Mouse (Mus musculus) forelimb bud, embryonic 11.5 days (tissue): ENCODE data around the gene Abcb4.
"Not testable (repeated sequence)": the region's sequence is repeated elsewhere in the genome, so short reads cannot be mapped to it uniquely, and the experiment has no call there.

Experiments
- DNase-seq: peaks from one replicate; pipeline ENCODE4 v3.0.0-alpha.2; 2012; ENCODE audit warnings: low read depth, low spot score

Abcb4 gene

DNA sequence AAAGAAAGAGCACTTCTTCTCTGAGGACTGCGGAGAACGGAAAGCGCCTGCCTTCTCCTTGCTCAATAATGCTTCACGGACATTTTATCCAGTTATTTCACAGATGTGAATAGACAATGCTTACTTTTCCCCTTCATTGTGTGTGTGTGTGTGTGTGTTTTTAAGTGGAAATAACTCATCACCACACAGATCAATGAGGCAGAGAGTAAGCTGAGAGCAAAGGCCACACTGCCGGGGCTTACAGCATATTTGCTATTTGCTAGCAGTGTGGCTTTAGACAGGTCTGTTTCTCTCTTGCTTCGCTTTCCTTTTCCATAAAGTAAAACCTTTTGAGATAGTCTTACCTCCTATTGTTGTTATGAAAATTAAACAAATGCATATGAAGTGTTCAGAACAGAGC lies 11.0 kb downstream of the Abcb4 start:
- no peak for DNase-seq

DNA sequence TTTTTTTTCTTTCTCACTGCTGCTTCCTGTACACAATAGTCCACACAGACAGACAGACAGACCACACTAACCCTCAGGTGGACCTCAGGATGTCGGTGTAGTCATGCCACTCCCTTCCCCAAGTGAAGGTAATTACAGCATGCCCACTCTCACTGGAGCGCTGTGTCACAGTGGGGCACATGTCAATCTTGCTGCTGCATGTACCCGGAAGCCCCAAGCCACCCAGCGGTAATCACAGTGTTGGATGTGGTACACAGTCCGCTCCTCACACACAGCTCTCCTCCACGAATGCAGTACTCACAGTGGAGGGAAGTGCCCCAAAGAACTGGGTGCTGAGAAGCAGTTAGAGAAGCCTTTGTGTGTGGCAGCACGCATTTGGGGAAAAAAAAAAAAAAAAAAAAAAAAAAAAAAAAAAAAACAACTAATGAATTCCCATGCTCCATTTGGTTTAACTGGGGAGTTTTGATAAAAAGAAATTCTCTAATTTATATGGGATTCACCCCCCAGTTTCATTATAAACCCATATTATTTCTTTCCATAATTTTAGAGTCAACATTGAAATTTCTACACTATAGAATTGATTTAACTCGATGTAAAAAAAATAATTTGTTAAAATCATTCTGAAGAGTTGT lies 18.2 kb downstream of the Abcb4 start:
- no peak for DNase-seq

DNA sequence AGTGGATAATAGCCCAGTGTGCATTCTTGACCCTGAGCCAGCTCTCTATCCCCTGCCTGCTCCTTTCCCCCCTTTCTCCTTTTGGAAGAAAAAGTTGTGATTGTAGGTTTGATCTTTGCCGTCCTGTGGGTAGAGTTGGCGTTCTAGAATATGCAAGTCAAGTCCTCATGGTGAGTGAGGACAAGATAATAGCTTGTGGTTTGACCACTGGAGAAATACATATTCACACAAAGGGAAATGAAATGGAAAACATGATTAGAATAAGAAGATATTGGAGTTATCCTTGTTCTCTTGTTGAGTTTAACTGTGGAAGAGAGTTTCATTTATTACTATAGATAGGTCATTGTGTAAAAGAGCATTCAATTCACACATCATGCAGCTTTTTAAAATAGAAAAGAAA lies 22.9 kb downstream of the Abcb4 start:
- DNase-seq = no peak

DNA sequence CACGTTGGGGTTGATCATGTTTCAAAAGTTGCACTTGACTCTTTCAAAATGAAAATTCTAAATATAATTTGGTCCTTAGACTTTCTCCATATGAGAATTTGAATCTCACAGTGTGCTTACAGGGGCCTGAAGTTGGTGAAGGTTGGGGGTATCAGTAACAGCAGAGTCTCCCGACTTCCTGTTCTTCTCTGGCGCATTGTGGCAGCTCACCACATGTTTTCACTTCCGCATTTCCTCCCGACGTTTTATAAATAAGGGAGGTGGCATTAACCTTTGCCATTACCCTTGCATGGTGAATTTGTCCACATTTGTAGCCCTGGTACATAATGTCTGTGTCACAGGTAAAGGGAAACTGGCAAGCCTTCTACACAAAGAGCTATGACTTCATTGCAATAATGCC lies 23.6 kb downstream of the Abcb4 start:
- no peak for DNase-seq

DNA sequence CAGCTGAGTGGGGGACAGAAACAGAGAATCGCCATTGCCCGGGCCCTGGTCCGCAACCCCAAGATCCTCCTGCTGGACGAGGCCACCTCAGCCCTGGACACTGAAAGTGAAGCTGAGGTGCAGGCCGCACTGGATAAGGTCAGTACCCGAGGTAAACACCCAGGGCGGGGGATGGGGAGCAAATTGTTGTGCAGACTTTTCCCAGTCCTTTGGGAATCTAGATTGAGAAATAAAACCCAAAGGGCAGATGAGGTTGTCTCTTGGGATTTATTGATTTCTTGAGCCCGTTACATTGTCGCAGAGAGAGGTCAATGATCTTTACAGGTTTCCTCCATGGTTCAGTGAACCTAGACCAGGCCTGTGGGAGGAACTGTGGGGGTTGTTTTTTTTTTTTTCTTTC lies 34.9 kb downstream of the Abcb4 start:
- DNase-seq = no peak

DNA sequence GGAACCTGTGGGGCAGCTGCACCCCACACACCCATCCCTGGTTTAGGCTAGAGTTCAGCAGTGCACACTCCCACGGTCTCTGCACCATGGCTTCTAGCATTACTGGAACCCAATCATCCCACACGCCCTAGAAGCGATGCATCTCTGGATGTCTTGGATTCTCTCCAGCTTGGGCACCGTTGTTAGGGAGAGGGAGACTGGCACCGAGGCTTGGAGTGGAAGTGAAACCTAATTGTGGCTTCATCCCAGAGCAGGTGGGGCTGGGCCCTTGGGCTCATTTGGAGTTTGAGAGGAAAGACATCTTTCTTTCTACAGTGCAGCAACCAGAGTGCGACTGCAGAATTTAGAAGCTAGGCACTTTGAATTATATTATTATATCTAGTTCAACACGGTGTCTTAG lies 44.4 kb downstream of the Abcb4 start:
- DNase-seq = no peak

DNA sequence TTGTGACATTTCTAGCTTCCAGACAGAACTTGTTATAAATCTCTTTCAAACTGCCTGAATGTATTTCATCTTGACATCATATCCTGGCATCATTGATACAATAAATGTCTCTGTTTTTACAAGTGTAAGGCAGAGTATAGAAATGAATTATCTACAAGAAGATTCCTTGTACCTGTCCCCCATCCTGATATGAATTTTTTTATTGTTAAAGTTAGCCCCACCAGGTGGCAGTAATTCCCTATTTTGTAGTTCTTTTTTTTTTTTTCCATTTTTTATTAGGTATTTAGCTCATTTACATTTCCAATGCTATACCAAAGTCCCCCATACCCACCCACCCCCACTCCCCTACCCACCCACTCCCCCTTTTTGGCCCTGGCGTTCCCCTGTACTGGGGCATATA lies 47.7 kb downstream of the Abcb4 start:
- not testable (repeated sequence) for DNase-seq

DNA sequence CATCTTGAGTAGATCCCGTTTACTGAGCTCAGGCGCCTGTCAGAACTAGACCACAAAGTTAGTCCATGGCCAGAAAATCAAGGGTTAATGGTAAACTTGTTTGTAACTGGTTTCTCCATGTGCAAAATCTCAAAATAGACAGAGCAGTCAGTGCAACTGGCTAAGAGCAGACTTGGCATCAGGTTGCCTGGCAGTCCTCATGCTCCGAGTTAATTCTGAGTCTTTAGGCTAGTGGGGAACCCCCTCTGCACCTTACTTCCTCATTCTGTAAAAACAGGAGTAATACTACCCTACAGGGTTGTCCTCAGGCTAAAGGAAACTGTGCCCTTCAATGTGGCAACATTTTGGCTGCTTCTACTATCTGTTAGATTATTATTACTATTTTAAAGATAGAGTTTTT lies 50.3 kb downstream of the Abcb4 start:
- no peak for DNase-seq

DNA sequence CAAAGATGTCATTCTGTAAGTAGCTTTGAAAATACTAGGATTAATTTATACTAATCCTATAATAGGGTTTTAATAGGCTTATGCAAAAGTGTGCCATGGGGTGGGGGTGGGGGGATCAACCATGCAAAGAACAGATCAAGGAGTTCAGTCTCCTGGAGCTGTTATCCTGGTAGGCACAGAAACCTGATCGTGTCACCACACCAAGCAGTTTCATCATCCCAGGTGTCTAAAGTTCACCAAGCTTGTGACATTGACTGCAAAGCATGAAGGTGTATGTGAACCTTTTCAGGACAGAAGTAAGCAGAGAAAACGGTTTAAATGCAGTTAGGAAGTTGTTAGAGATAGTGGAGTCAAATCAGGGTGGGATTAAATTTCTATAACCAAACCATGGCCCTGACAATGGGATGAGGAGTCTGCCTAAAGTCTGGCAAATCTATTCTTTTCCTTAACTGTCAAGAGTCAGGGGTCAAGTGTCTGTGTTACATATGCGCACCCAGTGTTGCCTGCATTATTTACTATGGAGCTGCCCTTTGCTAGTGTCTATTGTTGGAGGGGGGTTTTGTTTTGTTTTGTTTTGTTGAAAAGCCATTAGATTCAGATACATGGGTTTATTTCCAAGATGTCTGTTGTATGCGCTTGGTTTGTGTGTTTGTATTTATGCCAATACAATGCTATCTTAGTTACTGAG lies 54.0 kb downstream of the Abcb4 start:
- DNase-seq = no peak

DNA sequence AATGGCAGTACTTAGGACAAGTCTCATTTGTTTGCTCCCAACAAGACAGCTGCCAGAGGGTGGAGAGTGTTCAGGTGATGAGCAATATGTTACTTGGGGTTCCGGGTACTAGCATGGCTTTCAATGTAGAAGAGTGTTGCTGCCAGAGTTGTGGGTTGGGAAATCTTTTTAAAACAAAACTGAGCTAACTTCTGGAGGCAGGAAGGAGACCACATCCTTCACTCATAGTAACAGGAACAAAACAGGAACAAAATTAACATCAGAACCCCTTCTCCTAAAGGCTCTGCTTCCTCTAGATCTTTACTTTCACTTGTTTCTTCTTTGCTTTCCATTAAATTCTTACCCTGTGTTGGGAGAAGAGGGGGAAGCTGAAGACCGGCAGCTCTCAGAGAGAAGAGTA lies 60.1 kb downstream of the Abcb4 start:
- DNase-seq = no peak

DNA sequence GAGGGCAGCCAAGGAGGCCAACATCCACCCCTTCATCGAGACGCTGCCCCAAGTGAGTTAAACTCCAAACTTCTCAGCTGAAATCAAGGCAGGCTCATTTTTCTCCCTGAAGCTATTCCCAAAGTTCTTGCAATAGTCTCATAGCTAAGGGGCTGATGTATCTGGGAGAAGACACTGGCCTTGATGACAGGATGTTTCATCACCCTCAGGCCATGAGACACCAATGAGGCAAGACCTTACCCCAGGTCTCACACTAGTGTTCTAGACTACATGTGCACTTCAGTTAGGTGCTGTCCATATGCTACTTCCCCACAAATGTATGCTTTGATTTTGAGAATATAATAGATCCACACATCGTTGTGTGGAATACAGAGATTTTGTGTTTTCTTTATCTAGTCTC lies 62.0 kb downstream of the Abcb4 start:
- no peak for DNase-seq

DNA sequence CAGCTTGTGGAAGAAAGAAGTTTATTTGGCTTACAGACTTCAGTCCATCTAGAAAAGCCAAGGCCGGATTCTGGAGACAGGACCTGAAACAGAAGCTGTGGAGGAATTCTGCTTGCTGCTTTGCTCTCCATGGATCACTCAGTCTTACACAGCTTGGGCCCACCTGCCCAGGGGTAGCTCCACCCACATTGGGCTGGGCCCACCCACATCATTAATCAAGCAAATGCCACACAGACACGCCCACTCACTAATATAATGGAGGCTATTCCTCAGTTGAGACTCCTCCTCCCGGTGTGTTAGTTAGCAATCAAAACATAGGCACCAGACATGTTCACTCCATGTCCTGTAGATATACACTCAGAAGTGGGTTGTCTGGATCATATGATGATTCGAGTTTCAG lies 67.0 kb downstream of the Abcb4 start:
- DNase-seq = no peak

DNA sequence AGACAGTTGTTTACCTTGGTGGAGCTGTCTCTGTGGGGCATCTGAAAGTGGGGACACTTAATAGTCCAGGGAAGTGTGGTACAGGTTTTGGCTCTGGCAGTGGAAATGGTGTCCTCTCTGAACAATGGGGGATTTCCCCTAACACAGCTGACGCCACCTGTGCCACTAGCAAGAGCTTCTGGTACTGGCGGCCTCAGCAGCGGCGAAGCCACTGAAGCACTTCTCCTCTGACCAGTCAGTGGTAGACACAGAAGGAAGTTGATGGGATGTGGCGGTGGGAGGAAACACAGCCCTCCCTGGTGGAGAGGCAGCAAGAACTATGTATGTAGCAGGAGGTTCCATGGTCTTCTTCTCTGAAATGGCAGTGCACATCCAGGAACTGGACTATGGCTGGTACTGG lies 71.0 kb downstream of the Abcb4 start:
- no peak for DNase-seq

DNA sequence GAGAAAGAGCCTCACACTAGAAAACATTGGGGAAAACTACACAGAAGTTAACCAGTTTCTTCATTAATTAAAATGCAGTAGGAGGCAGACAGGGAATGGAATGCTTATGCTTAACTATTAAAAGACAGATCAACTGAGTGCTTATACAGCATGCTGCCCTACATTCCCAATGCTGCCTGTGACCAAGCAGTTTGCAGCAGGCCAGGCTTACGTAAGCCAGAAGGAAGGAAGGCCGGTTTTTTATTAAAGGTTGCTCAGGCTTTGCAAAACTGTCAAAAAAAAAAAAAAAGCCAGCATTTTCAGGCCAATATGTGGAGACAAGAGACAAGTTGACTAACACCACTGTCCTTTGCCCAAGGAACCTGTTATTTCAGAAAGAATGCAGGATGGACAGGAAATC lies 77.2 kb downstream of the Abcb4 start:
- DNase-seq = no peak

DNA sequence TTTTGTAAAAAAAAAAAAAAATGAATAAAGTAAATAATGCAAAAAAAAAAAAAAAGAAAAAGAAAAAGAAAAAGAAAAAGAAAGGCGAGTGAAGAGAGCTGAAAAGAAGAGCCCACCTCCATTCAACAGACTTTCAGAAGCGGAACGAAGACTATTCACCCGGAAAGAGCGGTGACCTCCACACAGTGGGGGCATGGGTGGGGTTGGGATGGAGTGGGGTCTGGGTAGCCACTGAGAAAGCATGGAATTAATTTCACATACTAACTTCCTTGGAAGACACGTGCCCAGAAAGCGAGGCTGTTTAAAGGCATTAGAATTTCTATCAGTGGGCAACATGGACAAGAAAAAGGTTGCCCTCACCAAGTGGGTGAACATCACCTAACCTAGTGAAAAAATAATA lies 78.8 kb downstream of the Abcb4 start:
- DNase-seq = no peak

DNA sequence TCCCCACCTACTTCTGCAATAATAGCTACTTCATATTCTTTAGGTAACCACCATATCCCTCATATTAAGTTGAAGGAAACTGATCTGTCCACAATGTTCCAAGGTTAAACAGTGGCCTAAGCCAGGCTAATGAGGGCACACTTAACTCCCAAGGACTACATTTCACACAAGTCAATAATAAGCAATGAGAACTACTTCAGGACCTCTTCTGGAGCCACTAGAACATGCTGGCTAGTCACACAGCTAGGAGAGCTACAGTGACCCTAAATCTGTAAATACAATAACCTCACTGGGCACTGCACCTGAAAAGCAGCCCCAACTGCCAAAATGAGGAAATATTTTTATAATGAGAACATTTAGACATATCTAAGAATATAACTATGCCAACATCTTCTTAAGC lies 81.2 kb downstream of the Abcb4 start:
- DNase-seq = no peak

DNA sequence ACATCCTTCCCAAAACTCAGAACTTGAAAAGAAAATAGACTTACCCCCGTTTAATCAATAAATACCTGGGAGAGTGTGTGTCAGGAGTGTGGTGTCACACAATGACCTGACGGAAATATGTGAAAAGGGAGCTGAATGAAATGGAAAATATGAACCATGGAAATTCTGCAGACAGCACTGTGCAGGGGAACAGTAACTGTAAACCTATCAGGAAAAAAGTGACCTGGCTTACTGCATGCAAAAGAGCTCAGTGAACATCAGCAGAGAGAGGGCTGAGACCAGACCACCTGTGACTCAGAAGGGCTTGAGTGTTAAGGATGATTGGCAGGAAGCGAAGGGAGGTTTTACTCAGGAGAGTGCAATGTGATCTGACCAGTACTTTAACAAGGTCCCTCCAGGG lies 92.0 kb downstream of the Abcb4 start:
- DNase-seq = no peak

DNA sequence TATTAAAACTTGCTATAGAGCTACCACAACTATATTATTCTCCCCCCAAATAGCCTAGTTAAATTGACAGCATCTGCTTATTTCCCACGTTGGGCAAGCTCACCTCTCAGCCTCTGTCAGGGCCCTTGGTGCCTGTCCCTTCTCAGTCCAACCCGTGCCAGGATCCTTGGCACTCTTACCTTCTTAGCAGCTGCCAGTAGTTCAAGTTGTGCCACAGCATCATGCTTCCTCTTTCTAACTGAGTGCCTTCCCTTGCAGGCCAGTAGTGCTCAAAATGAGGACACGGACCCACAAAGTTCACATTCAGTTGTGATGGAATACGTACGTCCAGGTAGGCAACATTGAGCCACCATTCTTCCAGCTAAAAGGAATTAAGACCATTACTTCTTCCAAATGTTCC lies 94.4 kb downstream of the Abcb4 start:
- no peak for DNase-seq

DNA sequence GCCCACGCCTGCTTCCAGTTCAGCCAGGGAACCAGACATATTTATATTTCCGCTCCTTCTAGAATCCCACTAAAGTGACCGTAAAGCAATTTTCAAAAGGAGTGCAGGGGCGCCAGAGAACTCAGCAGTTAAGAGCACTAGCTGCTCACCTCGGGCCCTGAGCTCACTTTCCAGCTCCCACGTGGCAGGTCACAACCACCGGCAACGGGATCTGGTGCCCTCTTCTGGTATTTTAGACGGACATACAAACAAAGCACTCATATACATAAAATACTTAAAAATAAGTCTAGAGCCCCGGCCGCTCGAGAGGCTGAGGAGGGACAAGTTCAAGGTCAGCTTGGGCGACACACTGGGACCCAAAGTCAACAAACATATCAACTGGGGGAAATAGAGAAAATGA lies 97.0 kb downstream of the Abcb4 start:
- no peak for DNase-seq

DNA sequence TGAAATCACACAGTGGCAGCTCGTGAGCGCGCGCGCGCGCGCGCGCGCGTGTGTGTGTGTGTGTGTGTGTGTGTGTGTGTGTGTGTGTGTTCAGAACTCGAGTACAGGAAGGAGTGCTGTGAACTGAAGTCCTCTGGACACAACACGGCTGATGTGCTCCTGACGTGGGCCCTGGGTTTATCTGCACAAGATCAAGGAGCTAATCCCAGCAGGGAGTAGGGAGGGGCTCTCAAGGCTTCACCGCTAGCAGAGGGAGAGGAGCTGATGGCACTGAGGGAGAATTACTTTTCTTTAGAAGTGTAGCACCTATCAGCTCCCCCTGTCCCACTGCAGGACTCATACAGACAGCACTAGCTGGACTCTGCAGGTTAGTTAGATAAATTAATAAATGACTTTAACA lies 98.1 kb downstream of the Abcb4 start:
- DNase-seq = no peak

DNA sequence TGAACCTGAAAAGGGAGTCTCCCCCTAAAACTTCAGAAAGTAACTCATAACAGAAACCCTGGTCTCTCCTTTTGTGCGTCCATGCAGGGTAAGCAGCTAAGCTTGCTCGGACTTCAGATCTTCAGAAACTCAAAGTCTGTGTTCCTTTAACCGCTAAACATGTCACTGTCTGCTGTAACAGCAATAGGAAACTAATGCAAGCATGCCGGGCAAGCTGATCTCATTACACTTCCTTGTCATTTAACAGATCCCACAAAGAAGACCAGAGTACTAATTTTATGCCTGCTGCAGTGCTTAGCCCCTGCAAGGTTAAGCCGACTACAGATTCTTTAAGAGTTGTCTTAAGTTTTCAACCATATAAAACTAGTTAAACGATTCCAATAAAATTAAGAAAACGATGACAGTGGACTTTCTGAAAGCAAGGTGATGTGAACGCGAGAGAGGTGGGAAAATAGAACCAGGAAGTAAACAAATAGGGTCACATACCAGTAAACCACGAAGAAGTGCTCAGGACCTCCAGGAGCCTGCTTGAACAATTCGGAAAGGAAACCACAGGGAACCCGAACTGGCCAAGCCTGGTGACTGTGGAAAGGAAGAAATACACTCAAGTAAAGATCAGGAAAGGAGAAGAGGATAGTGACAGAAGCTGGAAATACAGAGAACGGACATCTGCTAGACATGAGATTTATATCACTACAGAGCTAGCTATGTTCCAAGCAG lies 102.6 kb downstream of the Abcb4 start:
- DNase-seq = no peak

DNA sequence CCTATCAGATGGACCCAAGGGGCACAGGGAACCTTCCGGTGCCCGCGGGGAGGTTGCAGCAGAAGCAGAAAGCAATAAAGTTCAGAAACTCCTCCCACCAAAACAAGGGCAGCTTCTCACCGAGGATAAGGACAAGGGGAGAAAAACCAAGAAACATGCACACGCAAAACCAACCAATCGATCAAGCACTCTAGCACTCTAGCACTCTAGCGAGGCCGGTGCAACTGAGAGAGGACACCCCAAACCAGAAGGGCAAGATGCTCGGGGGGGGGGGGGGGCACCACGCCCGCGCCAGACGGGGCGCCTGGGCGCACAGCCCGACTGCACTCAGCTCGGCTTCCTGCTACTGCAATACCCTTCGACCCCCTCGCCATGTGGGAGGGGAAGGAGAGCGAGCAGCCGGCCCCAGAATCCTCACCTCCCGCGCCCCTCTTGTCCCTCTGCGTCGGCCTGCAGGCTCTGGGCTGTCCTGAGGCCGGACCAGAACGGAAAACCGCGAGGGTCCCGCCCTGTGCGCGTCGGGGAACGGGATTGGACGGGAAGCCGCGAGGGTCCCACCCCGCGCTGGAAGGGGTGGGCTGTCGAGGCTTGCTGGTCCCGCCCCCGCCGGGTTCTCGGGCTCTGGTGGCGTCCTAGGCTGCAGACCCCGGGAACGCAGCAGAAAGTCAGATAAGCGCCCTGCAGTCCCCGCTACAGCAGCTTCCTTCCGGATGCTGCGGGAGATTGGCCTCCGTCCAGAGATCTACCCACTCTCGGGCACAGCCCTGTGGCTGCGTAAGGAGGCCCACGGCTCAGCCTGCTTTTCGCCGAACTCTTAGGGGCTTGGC lies 103.4 kb downstream of the Abcb4 start, which contains the start of gene Crot:
Gene Crot (minus strand): TSS at position 639 of the 827 bp plus-strand sequence.
- DNase-seq = peak; percentile 94
